Mouse (Mus musculus): ENCODE measurements at regions not wholly inside any gene's neighbourhood (a gene's known extent, or its start where the extent isn't known, plus 50 kb on each side); places are given as distances from the start of the nearest gene placed in this dataset.

GRCm38 (mm10) chr12:114366276-114366675, 822.6 kb downstream of the Adam6a start:
- TF ChIP-seq ZNF384 (IDR thresholded peaks at IDR 0.05; ENCODE audit: low read depth, low read length) (no peak), HCFC1 (IDR thresholded peaks at IDR 0.05; ENCODE audit: borderline replicate concordance, insufficient read depth, low read length) (no peak), CHD2 (IDR thresholded peaks at IDR 0.05; ENCODE audit: low read depth, low read length) (no peak)

Data from ES-E14 (cell line).